Mouse (Mus musculus): ENCODE data around the gene Htr7. TPM values are rescaled to one million over a fixed set of nuclear protein-coding genes. Genes with fewer than 3 reads are reported as not detected.

Gene Htr7
- polyA plus RNA-seq, 1 experiment from 2014 or later, result 16.1 TPM

- Histone ChIP-seq H3K27ac (replicated peaks) (no peak overlapping the region), H3K4me1 (replicated peaks) (peaks cover 7% of the 10 kb centered on the region), H3K27me3 (no peaks in the 10 kb centered on the region), H3K9me3 (no peaks in the 10 kb centered on the region), H3K36me3 (no peaks in the 10 kb centered on the region), H3K9ac (no peak overlapping the region), H3K4me2 (no peak overlapping the region), H3K4me3 (no peak overlapping the region)
- WGBS, result 71% methylated on average over 3 of the region's 3 CpGs
- ATAC-seq (ENCODE audit: low FRiP score, low read depth), result no peak
Measured at GRCm38 (mm10) chr19:35924961-35925495, 132.3 kb downstream of the Htr7 start.

GRCm38 (mm10) chr19:35924418-35924817, 132.9 kb downstream of the Htr7 start:
- H3K4me2 ChIP-seq, result 0 out of 2 replicates have a peak overlapping the region, but pooled peaks have one; percentile 4
- peaks cover 7% of the 10 kb centered on the region for H3K4me1 ChIP-seq (replicated peaks)
- no peak overlapping the region for H3K9ac ChIP-seq
- H3K9me3 ChIP-seq, result no peaks in the 10 kb centered on the region
- no peak overlapping the region for H3K4me3 ChIP-seq
- no peak overlapping the region for H3K27ac ChIP-seq (replicated peaks)
- WGBS, result 41% methylated on average over 5 of the region's 5 CpGs
- no peaks in the 10 kb centered on the region for H3K36me3 ChIP-seq
- peak; percentile 89 for ATAC-seq (ENCODE audit: low FRiP score, low read depth)
- H3K27me3 ChIP-seq, result no peaks in the 10 kb centered on the region

Other genes starting within 250 kb of the Htr7 start
- gene Rpp30, start 26.2 kb upstream of the Htr7 start, polyA plus RNA-seq (2015; fragmentation: Nextera tagmentation; extraction: Ambion mirVana), result 62.9 and 67.1 TPM in 2 replicates
- gene Ankrd1, start 62.6 kb upstream of the Htr7 start, polyA plus RNA-seq (2015; fragmentation: Nextera tagmentation; extraction: Ambion mirVana), result not detected in 2 replicates

All from hindbrain, embryonic 15.5 days (tissue).